Mouse (Mus musculus): Measurements from ENCODE around the gene Tmem220. TPM values are rescaled to one million over a fixed set of nuclear protein-coding genes. Genes with fewer than 3 reads are reported as not detected.

The Tmem220 gene
- polyA plus RNA-seq, 1 experiment from 2014 or later = 6.6 TPM

- POLR2A ChIA-PET = no interaction called here
- ATAC-seq = peak; percentile 82
These were observed 56.2 kb downstream of the Tmem220 start for GRCm38 (mm10) chr11:67081125-67081649.

DNA sequence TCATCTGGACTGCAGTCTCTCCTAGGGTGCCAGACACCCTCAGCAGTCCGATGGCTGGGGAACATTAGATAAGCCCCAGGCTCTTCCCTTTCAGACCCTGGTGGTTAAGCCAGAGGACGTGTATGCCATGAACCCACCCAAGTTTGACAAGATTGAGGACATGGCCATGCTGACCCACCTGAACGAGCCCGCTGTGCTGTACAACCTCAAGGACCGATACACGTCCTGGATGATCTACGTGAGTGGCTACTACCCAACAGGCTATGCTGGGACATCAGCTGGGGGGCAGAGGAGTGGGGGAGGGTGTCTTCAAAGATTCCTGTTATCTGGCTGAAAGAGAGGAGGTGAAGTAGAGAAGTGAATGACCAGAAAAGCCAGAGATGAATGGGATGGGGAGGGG, 57.2 kb downstream of the Tmem220 start:
- POLR2A ChIA-PET = no interaction called here
- ATAC-seq (no peak), DNase-seq (ENCODE audit: low read depth, low spot score) (no peak)
- in situ Hi-C loops (cut with MboI; ENCODE audit: low pct_unique_long_range_greater_than_20kb) = loop anchor here (5.0 kb wide), 2 partner anchors 55 to 175 kb away; partner anchors contain the start of gene Tmem220
- TF ChIP-seq CTCF (IDR thresholded peaks at IDR 0.05) = no peak
- peaks cover 8% of the 10 kb centered on the region for H3K27me3 ChIP-seq
- CTCF ChIA-PET = no interaction called here

More at GRCm38 (mm10) chr11:67081125-67081649, 56.2 kb downstream of the Tmem220 start:
- in situ Hi-C loops (cut with MboI; ENCODE audit: low pct_unique_long_range_greater_than_20kb) = loop anchor here (5.0 kb wide), 2 partner anchors 54 to 174 kb away; partner anchors contain the start of gene Tmem220
- CTCF ChIA-PET = interaction anchor here (1.0 to 1.1 kb wide), 2 partner anchors 26 to 60 kb away, joined by 3 to 6 read pairs; no protein-coding TSS in a partner anchor
- peaks cover 6% of the 10 kb centered on the region for H3K27me3 ChIP-seq
- no peak for DNase-seq (ENCODE audit: low read depth, low spot score)
- no peak for TF ChIP-seq CTCF (IDR thresholded peaks at IDR 0.05)

GRCm38 (mm10) chr11:67082793-67083192, 57.8 kb downstream of the Tmem220 start:
- ChIA-PET POLR2A (no interaction called here), CTCF (no interaction called here)
- TF ChIP-seq CTCF (IDR thresholded peaks at IDR 0.05) = no peak
- ATAC-seq = no peak
- no peak for DNase-seq (ENCODE audit: low read depth, low spot score)
- in situ Hi-C loops (cut with MboI; ENCODE audit: low pct_unique_long_range_greater_than_20kb) = loop anchor here (5.0 kb wide), 2 partner anchors 55 to 175 kb away; partner anchors contain the start of gene Tmem220
- H3K27me3 ChIP-seq = peaks cover 12% of the 10 kb centered on the region

GRCm38 (mm10) chr11:67083239-67083638, 58.3 kb downstream of the Tmem220 start:
- CTCF ChIA-PET = no interaction called here
- in situ Hi-C loops (cut with MboI; ENCODE audit: low pct_unique_long_range_greater_than_20kb) = loop anchor here (5.0 kb wide), 2 partner anchors 56 to 176 kb away; partner anchors contain the start of gene Tmem220
- POLR2A ChIA-PET = no interaction called here

GRCm38 (mm10) chr11:67083712-67084340, 58.9 kb downstream of the Tmem220 start:
- ATAC-seq (no peak), DNase-seq (ENCODE audit: low read depth, low spot score) (no peak)
- in situ Hi-C loops (cut with MboI; ENCODE audit: low pct_unique_long_range_greater_than_20kb) = loop anchor here (5.0 kb wide), 2 partner anchors 57 to 177 kb away; partner anchors contain the start of gene Tmem220
- TF ChIP-seq CTCF (IDR thresholded peaks at IDR 0.05) = no peak
- CTCF ChIA-PET = interaction anchor here (1.2 to 3.5 kb wide), 2 partner anchors 58 to 60 kb away, joined by 3 to 20 read pairs; no protein-coding TSS in a partner anchor
- POLR2A ChIA-PET = no interaction called here
- H3K27me3 ChIP-seq = peaks cover 15% of the 10 kb centered on the region

More at GRCm38 (mm10) chr11:67083239-67083638, 58.3 kb downstream of the Tmem220 start:
- no peak for ATAC-seq
- H3K27me3 ChIP-seq = peaks cover 14% of the 10 kb centered on the region
- no peak for TF ChIP-seq CTCF (IDR thresholded peaks at IDR 0.05)
- DNase-seq (ENCODE audit: low read depth, low spot score) = no peak

Other genes with a start within 250 kb of the Tmem220 start
- not detected for gene Pirt, start 113.2 kb upstream of the Tmem220 start, polyA plus RNA-seq (2021)
- not detected for gene Tmem238l, start 68.5 kb upstream of the Tmem220 start, polyA plus RNA-seq (2021)
- 27.9 TPM for gene Adprm, start 27.4 kb downstream of the Tmem220 start, polyA plus RNA-seq (2021)
- 16.2 TPM for gene Sco1, start 27.5 kb downstream of the Tmem220 start, polyA plus RNA-seq (2021)
- 0.01 TPM for gene Myh3, start 53.1 kb downstream of the Tmem220 start, polyA plus RNA-seq (2021)
- not detected for gene Myh2, start 145.9 kb downstream of the Tmem220 start, polyA plus RNA-seq (2021)
- gene Myh1, start 174.9 kb downstream of the Tmem220 start, polyA plus RNA-seq (2021) = not detected
- not detected for gene Myh4, start 212.9 kb downstream of the Tmem220 start, polyA plus RNA-seq (2021)

All from Patski (cell line).